Mouse (Mus musculus): ENCODE measurements around the gene Trmt2a. TPM values are rescaled to one million over a fixed set of nuclear protein-coding genes. Genes with fewer than 3 reads are reported as not detected.
"Not testable (repeated sequence)": the region's sequence is repeated elsewhere in the genome, so short reads cannot be mapped to it uniquely, and the experiment has no call there.

Gene Trmt2a
- polyA plus RNA-seq, 1 experiment from 2014 or later, result 95.4 TPM

GRCm38 (mm10) chr16:18252736-18253135, 4.3 kb downstream of the Trmt2a start:
- no peak for ATAC-seq (ENCODE audit: low FRiP score, low read depth)
- 86% methylated on average over 6 of the region's 6 CpGs for WGBS
- Histone ChIP-seq H3K4me2 (replicated peaks) (no peak overlapping the region), H3K9me3 (no peaks in the 10 kb centered on the region), H3K9ac (no peak overlapping the region), H3K27ac (no peak overlapping the region), H3K4me1 (peaks cover 26% of the 10 kb centered on the region), H3K4me3 (no peak overlapping the region), H3K36me3 (peaks cover 72% of the 10 kb centered on the region), H3K27me3 (replicated peaks) (no peaks in the 10 kb centered on the region)

DNA sequence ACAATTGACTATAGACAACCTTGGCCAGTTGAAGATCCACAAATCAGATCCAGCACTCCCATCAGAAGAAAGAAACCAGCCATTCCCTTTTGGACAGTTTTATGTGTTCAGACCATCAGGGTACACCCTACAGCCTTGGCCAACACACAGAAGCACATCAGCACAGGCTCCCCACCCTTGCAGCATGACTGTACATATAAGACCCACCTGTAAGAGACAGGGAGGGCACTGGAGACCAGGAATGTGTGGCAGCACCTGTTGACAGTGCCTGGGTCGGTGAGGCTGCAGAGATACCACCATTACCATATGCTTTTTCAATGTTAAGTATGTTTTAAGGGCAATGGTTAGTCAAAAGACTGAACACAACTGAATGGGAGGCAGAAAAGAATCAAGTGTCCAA, 5.4 kb downstream of the Trmt2a start:
- Histone ChIP-seq H3K36me3 (peaks cover 81% of the 10 kb centered on the region), H3K27ac (no peak overlapping the region), H3K27me3 (replicated peaks) (no peaks in the 10 kb centered on the region), H3K9me3 (no peaks in the 10 kb centered on the region), H3K4me3 (no peak overlapping the region), H3K4me1 (peaks cover 26% of the 10 kb centered on the region), H3K9ac (no peak overlapping the region), H3K4me2 (replicated peaks) (no peak overlapping the region)
- WGBS, result 98% methylated on average over 1 of the region's 1 CpGs
- no peak for ATAC-seq (ENCODE audit: low FRiP score, low read depth)

- H3K9ac ChIP-seq, result no peak within 1 kb of the TSS
- H3K4me3 ChIP-seq, result no peak within 1 kb of the TSS
- no peaks in the 10 kb centered on the region for H3K4me1 ChIP-seq
- no peaks in the 10 kb centered on the region for H3K9me3 ChIP-seq
- WGBS, result 94% methylated on average over 2 of the region's 2 CpGs
- H3K36me3 ChIP-seq, result peaks cover 90% of the 10 kb centered on the region
- H3K4me2 ChIP-seq (replicated peaks), result no peak within 1 kb of the TSS
- no peak for ATAC-seq (ENCODE audit: low FRiP score, low read depth)
- no peaks in the 10 kb centered on the region for H3K27me3 ChIP-seq (replicated peaks)
- H3K27ac ChIP-seq, result no peak within 1 kb of the TSS
Measured at GRCm38 (mm10) chr16:18258221-18258620, 9.7 kb downstream of the Trmt2a start, which contains the start of gene Gm49776. TSS of gene Gm49776 (minus strand) at chr16:18258321.

GRCm38 (mm10) chr16:18265024-18265423, 16.5 kb downstream of the Trmt2a start:
- Histone ChIP-seq H3K4me2 (replicated peaks) (no peak overlapping the region), H3K4me3 (no peak overlapping the region), H3K27ac (no peak overlapping the region), H3K27me3 (replicated peaks) (no peaks in the 10 kb centered on the region), H3K9ac (no peak overlapping the region), H3K4me1 (no peaks in the 10 kb centered on the region), H3K36me3 (peaks cover 86% of the 10 kb centered on the region), H3K9me3 (no peaks in the 10 kb centered on the region)
- ATAC-seq (ENCODE audit: low FRiP score, low read depth), result no peak
- WGBS, result 83% methylated on average over 2 of the region's 2 CpGs

DNA sequence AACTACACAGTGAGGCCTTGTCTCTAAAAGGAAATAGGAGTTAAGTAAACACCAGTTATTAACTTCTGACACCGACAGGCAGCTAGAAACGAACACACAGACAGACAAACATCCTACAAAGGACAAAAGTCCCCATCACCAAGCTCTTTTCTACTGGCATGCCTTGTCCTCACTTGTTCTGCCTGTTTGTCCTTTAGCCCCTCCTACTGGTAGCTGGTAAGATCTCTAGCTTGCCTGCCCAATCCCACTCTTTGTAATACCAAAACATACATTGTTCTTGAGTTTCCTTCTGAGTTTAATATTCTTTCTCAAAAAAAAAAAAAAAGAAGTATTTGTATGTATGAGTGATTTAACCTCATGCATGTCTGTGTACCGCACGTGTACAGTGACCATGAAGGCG, 19.7 kb downstream of the Trmt2a start:
- H3K9me3 ChIP-seq, result no peaks in the 10 kb centered on the region
- no peaks in the 10 kb centered on the region for H3K27me3 ChIP-seq (replicated peaks)
- H3K27ac ChIP-seq, result no peak overlapping the region
- H3K4me2 ChIP-seq (replicated peaks), result no peak overlapping the region
- H3K4me3 ChIP-seq, result no peak overlapping the region
- no peak for ATAC-seq (ENCODE audit: low FRiP score, low read depth)
- no peaks in the 10 kb centered on the region for H3K4me1 ChIP-seq
- peaks cover 89% of the 10 kb centered on the region for H3K36me3 ChIP-seq
- no peak overlapping the region for H3K9ac ChIP-seq
- WGBS, result 88% methylated on average over 5 of the region's 5 CpGs

DNA sequence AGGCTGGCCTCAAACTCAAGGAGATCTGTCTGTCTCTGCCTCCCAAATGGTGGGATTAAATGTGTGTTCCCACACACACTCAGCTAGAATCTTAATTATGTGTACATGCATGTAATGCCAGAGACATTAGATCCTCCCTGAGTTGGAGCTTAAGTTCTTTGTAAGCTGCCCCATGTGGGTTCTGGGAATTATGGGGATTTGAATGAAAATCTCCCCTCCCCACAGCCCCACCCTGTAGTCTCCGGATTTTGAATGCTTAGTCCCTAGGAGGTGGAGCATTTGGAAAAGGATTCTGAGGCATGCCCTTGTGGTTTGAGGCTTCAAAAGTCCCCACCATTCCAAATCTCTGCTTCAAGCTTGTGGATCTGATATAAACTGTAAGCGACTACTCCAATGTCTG, 26.7 kb downstream of the Trmt2a start:
- no peak overlapping the region for H3K4me3 ChIP-seq
- H3K9me3 ChIP-seq, result no peaks in the 10 kb centered on the region
- no peak overlapping the region for H3K4me2 ChIP-seq (replicated peaks)
- H3K27ac ChIP-seq, result no peak overlapping the region
- 83% methylated on average over 2 of the region's 2 CpGs for WGBS
- H3K36me3 ChIP-seq, result peaks cover 89% of the 10 kb centered on the region
- no peaks in the 10 kb centered on the region for H3K27me3 ChIP-seq (replicated peaks)
- no peaks in the 10 kb centered on the region for H3K4me1 ChIP-seq
- ATAC-seq (ENCODE audit: low FRiP score, low read depth), result no peak
- no peak overlapping the region for H3K9ac ChIP-seq

GRCm38 (mm10) chr16:18288166-18288565, 39.7 kb downstream of the Trmt2a start:
- H3K36me3 ChIP-seq, result peaks cover 21% of the 10 kb centered on the region
- 2% methylated on average over 4 of the region's 4 CpGs for WGBS
- H3K27me3 ChIP-seq (replicated peaks), result no peaks in the 10 kb centered on the region
- peak overlapping the region; percentile 95 for H3K9ac ChIP-seq
- no peaks in the 10 kb centered on the region for H3K9me3 ChIP-seq
- H3K4me1 ChIP-seq, result peaks cover 31% of the 10 kb centered on the region
- no peak overlapping the region for H3K27ac ChIP-seq
- H3K4me2 ChIP-seq (replicated peaks), result peak overlapping the region; percentile 91
- no peak for ATAC-seq (ENCODE audit: low FRiP score, low read depth)
- peak overlapping the region; percentile 96 for H3K4me3 ChIP-seq

DNA sequence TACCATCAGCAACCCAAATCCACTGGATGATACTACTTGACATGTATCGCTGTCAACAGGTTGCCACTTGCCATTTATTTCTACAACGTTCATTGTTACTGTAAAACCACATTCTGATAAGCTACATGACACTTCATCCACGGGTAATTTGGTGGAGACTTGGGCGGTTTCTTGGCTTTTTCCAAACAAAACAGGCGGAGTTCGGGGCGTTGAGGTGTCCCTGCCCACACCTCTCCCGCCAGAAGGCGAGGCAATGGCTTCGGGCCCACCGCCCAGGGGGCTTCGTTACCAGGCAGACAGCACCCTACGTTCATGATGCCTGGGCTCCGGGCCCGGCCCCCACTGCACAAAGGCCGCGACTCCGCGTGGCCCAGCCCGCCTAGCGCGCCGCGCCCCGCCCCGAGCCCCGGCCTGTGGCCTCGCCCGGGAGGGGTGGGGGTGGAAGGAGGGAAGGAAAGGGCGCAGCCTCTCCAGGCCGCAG, 40.1 kb downstream of the Trmt2a start:
- Histone ChIP-seq H3K4me3 (peak overlapping the region; percentile 96), H3K9ac (peak overlapping the region; percentile 95), H3K4me1 (peaks cover 31% of the 10 kb centered on the region), H3K36me3 (peaks cover 16% of the 10 kb centered on the region), H3K27me3 (replicated peaks) (no peaks in the 10 kb centered on the region), H3K4me2 (replicated peaks) (peak overlapping the region; percentile 91), H3K9me3 (no peaks in the 10 kb centered on the region), H3K27ac (peak overlapping the region; percentile 62)
- peak; percentile 83 for ATAC-seq (ENCODE audit: low FRiP score, low read depth)
- WGBS, result under 1% methylated on average over 31 of the region's 31 CpGs

GRCm38 (mm10) chr16:18289067-18289588, 40.6 kb downstream of the Trmt2a start, which contains the start of gene Dgcr8:
TSS of gene Dgcr8 (minus strand) at chr16:18289246.
- Histone ChIP-seq H3K9me3 (no peaks in the 10 kb centered on the region), H3K4me3 (peak within 1 kb of the TSS; percentile 96), H3K4me1 (peaks cover 31% of the 10 kb centered on the region), H3K27ac (peak within 1 kb of the TSS; percentile 62), H3K9ac (peak within 1 kb of the TSS; percentile 95), H3K27me3 (replicated peaks) (no peaks in the 10 kb centered on the region), H3K36me3 (peaks cover 11% of the 10 kb centered on the region), H3K4me2 (replicated peaks) (peak within 1 kb of the TSS; percentile 91)
- ATAC-seq (ENCODE audit: low FRiP score, low read depth), result peak; percentile 99
- under 1% methylated on average over 71 of the region's 71 CpGs for WGBS

- WGBS, result 7% methylated on average over 10 of the region's 10 CpGs
- H3K36me3 ChIP-seq; H3K27me3 ChIP-seq (replicated peaks); H3K9me3 ChIP-seq; H3K27ac ChIP-seq: not testable (repeated sequence)
- ATAC-seq (ENCODE audit: low FRiP score, low read depth), result peak; percentile 1; the same call in 1 of the 2 replicates
- Histone ChIP-seq H3K9ac (0 out of 2 replicates have a peak overlapping the region, but pooled peaks have one; percentile 38), H3K4me1 (peaks cover 31% of the 10 kb centered on the region), H3K4me2 (replicated peaks) (peak overlapping the region; percentile 91), H3K4me3 (peak overlapping the region; percentile 96)
Measured at GRCm38 (mm10) chr16:18289614-18290013, 41.1 kb downstream of the Trmt2a start.

MicroRNAs encoded within 50 kb of the gene (microRNA counts, 519-probe panel; counts per million panel counts)
- microRNA mmu-miR-1306, result 342 counts per million, percentile 67 among the panel's probes with 10 or more counts

Small RNAs within 50 kb of the gene (microRNA-seq; reads per million reads assigned to microRNA genes)
- gene Gm24572 (2.2 reads per million, percentile 1 among the genes with 10 or more reads in this experiment), gene Mir1306 (325 reads per million, percentile 67 among the genes with 10 or more reads in this experiment)

Other genes starting within 250 kb of the Trmt2a start
- gene Dgcr6, start 195.8 kb upstream of the Trmt2a start, polyA plus RNA-seq (2016; fragmentation: Nextera tagmentation; extraction: Ambion mirVana), result 162 and 171 TPM in 2 replicates
- gene Prodh, start 158.5 kb upstream of the Trmt2a start, polyA plus RNA-seq (2016; fragmentation: Nextera tagmentation; extraction: Ambion mirVana), result 6.3 and 7.1 TPM in 2 replicates
- gene Rtn4r, start 121.0 kb upstream of the Trmt2a start, polyA plus RNA-seq (2016; fragmentation: Nextera tagmentation; extraction: Ambion mirVana), result 15.6 and 16.5 TPM in 2 replicates
- gene Ccdc188, start 30.8 kb upstream of the Trmt2a start, polyA plus RNA-seq (2016; fragmentation: Nextera tagmentation; extraction: Ambion mirVana), result not detected in 2 replicates
- 16.7 and 17.7 TPM in 2 replicates for gene Zdhhc8, start 13.5 kb upstream of the Trmt2a start, polyA plus RNA-seq (2016; fragmentation: Nextera tagmentation; extraction: Ambion mirVana)
- 701 and 706 TPM in 2 replicates for gene Ranbp1, start 53 bp downstream of the Trmt2a start, polyA plus RNA-seq (2016; fragmentation: Nextera tagmentation; extraction: Ambion mirVana)
- 2.8 and 4.7 TPM in 2 replicates for gene Gm49776, start 9.6 kb downstream of the Trmt2a start, polyA plus RNA-seq (2016; fragmentation: Nextera tagmentation; extraction: Ambion mirVana)
- gene Dgcr8, start 40.6 kb downstream of the Trmt2a start, polyA plus RNA-seq (2016; fragmentation: Nextera tagmentation; extraction: Ambion mirVana), result 36.7 and 37.4 TPM in 2 replicates
- 59.1 and 60.0 TPM in 2 replicates for gene Tango2, start 99.4 kb downstream of the Trmt2a start, polyA plus RNA-seq (2016; fragmentation: Nextera tagmentation; extraction: Ambion mirVana)
- 114 and 118 TPM in 2 replicates for gene Arvcf, start 99.5 kb downstream of the Trmt2a start, polyA plus RNA-seq (2016; fragmentation: Nextera tagmentation; extraction: Ambion mirVana)
- gene Txnrd2, start 177.7 kb downstream of the Trmt2a start, polyA plus RNA-seq (2016; fragmentation: Nextera tagmentation; extraction: Ambion mirVana), result 20.5 and 24.8 TPM in 2 replicates
- 68.6 and 70.9 TPM in 2 replicates for gene Comt, start 178.2 kb downstream of the Trmt2a start, polyA plus RNA-seq (2016; fragmentation: Nextera tagmentation; extraction: Ambion mirVana)